Mouse (Mus musculus): ENCODE measurements around the gene Rnf128.
"Not testable (repeated sequence)": the region's sequence is repeated elsewhere in the genome, so short reads cannot be mapped to it uniquely, and the experiment has no call there.

Rnf128 gene

GRCm38 (mm10) chrX:139562925-139563461 lies at the start of gene Rnf128:
Rnf128 (plus strand) TSS chrX:139563316.
- no peak for DNase-seq

DNA sequence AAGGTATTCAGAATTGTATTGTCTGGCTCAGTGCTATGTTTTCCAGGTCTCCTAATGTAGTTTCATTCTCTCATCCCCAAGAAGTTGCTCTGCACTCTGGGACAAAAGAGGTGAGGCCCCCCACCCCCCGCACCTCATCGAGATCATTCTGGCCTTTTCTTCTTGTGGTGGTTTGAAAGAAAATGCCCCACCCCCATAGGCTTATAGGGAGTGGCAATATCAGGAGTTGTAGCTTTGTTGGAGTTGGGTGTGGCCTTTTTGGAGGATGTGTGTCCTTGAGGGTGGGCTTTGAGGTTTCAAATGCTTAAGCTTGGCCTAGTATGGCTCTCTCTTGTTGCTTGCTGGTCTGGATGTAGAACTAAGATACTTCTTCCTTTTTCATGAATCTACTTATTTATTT lies 47.0 kb upstream of the Rnf128 start:
- no peak for DNase-seq

- DNase-seq, result no peak
Measured at GRCm38 (mm10) chrX:139519251-139519650, 43.9 kb upstream of the Rnf128 start.

DNA sequence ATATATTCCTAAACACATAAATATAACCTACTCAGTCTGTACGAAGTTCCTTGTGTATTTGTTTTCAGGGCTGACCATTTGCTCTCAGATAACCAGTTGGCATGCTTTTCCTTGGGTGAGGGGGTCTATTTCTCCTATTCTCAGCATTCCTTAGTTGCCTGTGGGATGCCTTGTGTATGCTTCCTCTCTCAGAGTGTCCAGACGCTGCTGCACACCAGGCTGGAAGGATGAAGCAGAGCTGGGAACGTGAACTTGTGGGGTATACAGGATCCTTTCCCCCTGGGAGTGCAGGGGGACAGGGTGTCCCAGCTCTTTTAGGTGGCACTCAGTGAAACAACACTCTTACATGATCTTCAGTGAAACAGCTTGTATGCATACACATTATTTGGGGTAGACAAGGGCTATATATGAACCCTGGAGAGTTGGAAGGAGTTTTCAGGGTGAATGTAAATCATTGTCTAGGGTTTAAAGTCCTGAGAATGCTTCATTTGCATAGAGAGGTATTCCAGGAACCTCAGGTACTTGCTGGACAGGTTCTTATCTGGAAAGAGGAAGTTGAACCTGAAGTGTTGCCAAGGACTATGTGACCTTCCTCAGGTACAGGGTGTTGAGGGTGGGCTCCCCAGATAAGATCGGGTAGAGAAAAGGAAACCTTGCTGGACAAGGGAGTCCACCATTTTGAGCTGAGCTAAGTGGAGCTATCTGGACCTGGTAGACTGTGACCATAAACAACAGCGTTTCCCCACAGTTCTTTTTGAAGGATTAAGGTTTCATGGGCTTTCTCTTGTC lies 38.6 kb upstream of the Rnf128 start:
- DNase-seq, result no peak

GRCm38 (mm10) chrX:139525724-139526123 lies 37.4 kb upstream of the Rnf128 start:
- DNase-seq, result no peak

DNA sequence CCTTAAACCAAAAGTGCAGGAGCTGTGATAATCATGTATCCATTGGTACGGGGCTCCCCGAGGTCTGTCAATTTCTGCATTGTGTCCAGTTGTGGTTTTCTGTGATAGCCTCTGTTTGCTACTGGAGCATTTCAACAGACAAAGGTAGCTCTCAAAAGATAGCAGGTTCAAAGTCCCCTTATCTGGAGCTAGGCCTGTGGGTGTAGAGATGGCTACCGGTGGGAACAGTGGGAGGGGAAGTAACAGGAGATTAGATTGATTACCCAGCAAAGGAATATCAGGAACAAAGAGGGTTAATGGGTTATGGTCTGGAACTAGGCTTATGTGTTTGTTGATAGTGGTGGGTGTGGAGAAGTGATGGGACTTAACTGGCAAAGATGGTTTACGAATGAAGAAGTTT lies 36.1 kb upstream of the Rnf128 start:
- no peak for DNase-seq

DNA sequence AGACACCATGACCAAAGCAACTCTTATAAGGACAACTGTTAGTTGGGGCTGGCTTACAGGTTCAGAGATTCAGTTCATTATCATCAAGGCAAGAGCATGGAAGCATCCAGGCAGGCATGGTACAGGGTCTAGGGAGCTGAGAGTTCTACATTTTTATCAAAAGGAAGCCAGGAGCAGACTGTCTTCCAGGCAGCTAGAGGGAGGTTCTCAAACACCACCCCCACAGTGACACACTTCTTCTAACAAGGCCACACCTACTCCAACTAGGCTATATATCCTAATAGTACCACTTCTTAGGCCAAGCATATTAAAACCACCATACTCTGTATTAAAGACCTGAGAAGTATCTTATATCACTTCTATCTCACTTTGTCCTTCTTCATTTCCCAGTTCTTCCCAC lies 33.4 kb upstream of the Rnf128 start:
- DNase-seq, result no peak

DNA sequence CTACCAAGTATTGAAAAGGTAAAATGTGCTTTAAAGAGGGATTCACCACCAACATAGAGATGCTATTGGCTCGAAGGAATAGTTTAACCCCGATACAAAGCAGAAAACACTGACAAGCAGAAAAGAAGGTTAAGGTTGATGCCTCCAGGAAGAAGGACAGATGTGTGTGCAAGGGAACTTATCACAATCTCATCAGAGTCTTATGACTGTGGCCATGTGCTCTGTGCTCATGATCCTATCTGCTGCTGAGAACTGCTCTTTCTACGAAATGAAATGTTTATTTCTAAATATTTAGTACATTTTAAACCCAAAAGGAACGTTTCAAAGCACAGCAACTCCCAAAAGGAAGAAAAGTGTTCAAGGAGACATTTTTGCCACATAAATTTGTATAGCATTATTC lies 30.8 kb upstream of the Rnf128 start:
- DNase-seq, result no peak

GRCm38 (mm10) chrX:139537641-139538397 lies 25.3 kb upstream of the Rnf128 start:
- DNase-seq, result no peak

GRCm38 (mm10) chrX:139543726-139544125 lies 19.4 kb upstream of the Rnf128 start:
- DNase-seq, result no peak

- DNase-seq, result no peak
Measured at GRCm38 (mm10) chrX:139550456-139550855, 12.7 kb upstream of the Rnf128 start.

GRCm38 (mm10) chrX:139552090-139552489 lies 11.0 kb upstream of the Rnf128 start:
- no peak for DNase-seq

DNA sequence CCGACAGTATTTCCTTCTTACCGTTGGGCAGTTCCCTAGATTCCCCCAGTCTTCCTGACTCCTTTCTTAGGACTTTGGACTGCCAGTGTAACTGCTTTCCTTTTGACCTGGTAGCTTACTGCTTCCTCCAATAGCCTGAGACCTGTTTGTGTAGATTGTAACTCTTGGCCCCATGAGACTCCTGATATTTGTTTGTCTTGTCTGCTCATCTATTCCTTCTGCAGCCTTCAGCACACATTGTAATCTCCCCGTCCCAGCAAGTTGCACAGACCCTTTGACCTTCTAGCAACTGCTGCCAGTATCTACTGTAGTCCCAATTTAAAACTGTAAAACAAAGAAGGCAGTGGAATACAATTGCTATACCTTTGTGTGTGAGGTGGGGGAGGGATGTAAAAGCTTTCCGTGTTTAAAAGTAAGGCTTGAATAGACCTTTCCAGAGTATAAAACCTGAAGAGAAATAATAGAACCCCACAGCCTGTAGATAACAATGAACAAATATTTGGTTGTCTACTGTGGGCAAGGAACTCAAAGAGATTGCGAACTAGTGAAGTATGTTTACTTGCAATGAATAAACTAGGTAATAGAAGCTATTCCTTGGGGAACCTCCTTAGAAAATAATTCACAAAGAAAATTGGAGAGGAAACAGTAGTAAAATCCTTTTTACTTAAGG lies 726 bp upstream of the Rnf128 start:
- DNase-seq, result no peak

GRCm38 (mm10) chrX:139570054-139570453 lies 6.9 kb downstream of the Rnf128 start:
- no peak for DNase-seq

DNA sequence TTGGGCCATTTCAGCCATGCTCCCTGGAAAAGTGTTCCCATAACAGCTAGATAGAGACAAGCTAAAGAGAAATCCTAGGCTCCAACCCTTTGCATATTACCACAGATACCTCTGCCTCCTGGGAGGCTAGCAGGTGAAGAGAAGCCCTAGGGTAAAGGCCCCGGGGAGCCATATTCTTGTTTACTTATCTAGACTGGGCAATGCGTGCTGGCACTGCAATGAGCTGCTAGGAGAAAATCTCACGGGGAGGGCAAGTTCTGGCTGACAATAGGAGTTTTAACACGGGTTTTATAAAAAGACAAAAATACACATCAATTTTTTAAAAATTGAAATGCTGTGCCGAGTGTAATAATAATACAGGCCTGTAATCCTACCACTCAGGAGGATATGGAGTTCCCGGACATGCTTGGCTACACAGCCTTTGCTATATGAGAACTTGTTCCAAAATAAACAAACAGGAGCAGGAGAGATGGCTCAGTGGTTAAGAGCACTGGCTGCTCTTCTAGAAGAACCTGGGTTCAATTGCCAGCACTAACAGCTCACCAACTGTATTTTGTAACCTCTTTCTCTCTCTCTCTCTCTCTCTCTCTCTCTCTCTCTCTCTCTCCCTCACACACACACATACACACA lies 15.6 kb downstream of the Rnf128 start:
- DNase-seq, result no peak

- no peak for DNase-seq
Measured at GRCm38 (mm10) chrX:139583616-139584015, 20.5 kb downstream of the Rnf128 start.

GRCm38 (mm10) chrX:139586676-139587075 lies 23.6 kb downstream of the Rnf128 start:
- not testable (repeated sequence) for DNase-seq

DNA sequence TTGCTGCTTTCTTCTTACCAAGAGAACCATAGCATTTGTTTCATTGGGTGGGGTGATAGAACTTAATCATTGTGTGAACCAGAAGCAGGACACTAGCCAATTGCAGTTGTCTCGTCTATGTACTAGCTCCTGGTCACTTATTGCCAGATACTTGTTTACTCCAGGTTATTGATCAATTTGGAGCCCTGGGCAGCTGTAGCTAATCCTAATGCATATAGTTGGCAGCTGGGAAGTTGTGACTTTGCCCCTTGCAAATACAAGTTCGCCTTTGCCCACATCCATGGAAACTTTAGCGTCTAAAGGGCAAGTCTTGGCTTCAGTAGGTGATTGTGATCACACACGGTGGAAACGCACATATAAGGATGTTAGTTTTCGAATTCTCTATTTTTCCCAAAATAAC lies 33.3 kb downstream of the Rnf128 start:
- DNase-seq, result no peak

DNA sequence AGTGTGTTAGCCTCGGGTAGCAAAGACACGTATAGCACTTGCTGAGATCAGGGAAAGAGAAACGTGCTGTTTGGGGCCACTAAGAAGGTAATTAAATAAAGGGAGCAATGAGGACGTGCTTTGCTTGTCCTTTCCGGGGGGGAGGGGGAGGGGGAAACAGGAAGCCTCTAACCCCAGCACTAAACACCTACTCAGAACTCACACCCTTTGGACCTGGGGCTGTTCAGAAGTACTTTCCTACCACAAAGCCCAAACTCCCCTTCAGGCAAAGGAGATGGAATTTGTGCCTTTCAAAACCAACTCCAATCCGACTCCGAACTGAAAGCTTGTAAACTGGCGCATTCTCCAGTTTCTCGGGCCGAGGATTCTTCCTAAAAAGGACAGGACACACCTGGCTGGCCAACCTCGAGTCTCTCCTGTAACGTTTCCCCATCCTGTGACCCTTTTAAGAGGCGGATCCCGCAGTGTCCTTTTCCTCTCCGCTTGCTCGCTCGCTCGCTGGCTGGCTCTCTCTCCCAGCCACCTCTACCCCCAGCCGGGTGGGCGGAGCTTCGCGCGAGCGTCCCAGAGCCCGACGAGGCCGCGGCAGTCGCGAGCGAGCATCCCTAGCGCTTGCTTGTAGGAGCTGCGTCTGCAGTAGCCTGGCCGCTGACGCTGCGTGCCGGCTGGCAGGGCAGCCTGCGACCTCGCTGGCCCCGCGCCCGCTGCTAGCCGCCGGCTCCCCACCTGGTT lies 47.1 kb downstream of the Rnf128 start:
- DNase-seq, result peak; percentile 86

- no peak for DNase-seq
Measured at GRCm38 (mm10) chrX:139610765-139611300, 47.7 kb downstream of the Rnf128 start.

GRCm38 (mm10) chrX:139614761-139615160 lies 51.6 kb downstream of the Rnf128 start:
- DNase-seq, result no peak

DNA sequence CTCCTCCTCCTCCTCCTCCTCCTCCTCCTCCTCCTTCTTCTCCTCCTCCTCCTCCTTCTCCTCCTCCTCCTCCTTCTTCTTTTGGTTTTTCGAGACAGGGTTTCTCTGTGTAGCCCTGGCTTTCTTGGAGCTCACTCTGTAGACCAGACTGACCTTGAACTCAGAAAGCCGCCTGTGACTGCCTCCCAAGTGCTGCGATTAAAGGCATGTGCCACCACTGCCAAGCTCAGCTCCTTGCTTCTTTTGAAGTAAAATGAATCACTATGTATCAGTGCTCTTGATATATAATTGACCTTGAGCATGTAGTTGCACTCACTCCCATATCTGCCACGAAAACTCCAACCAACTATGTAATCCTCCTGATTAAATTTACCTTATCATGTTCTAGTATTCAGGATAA lies 59.0 kb downstream of the Rnf128 start:
- no peak for DNase-seq

Measured in cerebellum, adult 8-10 months (tissue).